Mouse (Mus musculus) ES-E14 (cell line): ENCODE measurements around the gene Gm49486. TPM values are rescaled to one million over a fixed set of nuclear protein-coding genes. Genes with fewer than 3 reads are reported as not detected.

ENCODE experiments used
- DNase-seq: peaks from one replicate; pipeline ENCODE4 v3.0.0-alpha.2; 2013; ENCODE audit warnings: low read depth, low spot score
- H3K27ac ChIP-seq: 2 replicates; pipeline ENCODE4 v1.5.1; 2012; ENCODE audit warnings: low read depth, mild to moderate bottlenecking, low read length, moderate library complexity, mixed read lengths; ENCODE audit not compliant: poor library complexity, insufficient read depth, severe bottlenecking
- H3K36me3 ChIP-seq: 2 replicates; pipeline ENCODE4 v1.6.1; 2012; ENCODE audit warnings: mild to moderate bottlenecking, low read length, moderate library complexity, mixed read lengths; ENCODE audit not compliant: control insufficient read depth, poor library complexity, insufficient read depth, severe bottlenecking
- H3K4me1 ChIP-seq, 2 experiments: fragments of 150-350 bp in 1 of 2; sonication (generic) in 1 of 2; 2 replicates each; pipeline ENCODE4 v1.6.1; 2012; ENCODE audit warnings: low read length in 2 of 2, mild to moderate bottlenecking in 1 of 2, mixed read lengths in 1 of 2; ENCODE audit not compliant: control insufficient read depth in 2 of 2, insufficient read depth in 2 of 2, poor library complexity in 1 of 2
- H3K4me3 ChIP-seq, 2 experiments: fragments of 150-350 bp in 1 of 2; sonication (generic) in 1 of 2; 2 replicates each; pipeline ENCODE4 v1.5.1; 2012; ENCODE audit warnings: low read length in 2 of 2, low read depth in 1 of 2, mild to moderate bottlenecking in 1 of 2, mixed read lengths in 1 of 2; ENCODE audit not compliant: insufficient read depth in 1 of 2, poor library complexity in 1 of 2, severe bottlenecking in 1 of 2
- H3K9ac ChIP-seq: 2 replicates; pipeline ENCODE4 v1.6.1; 2012; ENCODE audit warnings: low read depth, mild to moderate bottlenecking, low read length, mixed read lengths; ENCODE audit not compliant: poor library complexity, insufficient read depth, severe bottlenecking
- H3K9me3 ChIP-seq: fragments of 150-350 bp; sonication (generic); 2 replicates; pipeline ENCODE4 v1.6.1; 2012; ENCODE audit warnings: low read depth, mild to moderate bottlenecking, low read length; ENCODE audit not compliant: control insufficient read depth, insufficient read depth
- CHD2 ChIP-seq: IDR thresholded peaks from 2 replicates; pipeline ENCODE4 v1.6.1; 2014; ENCODE audit warnings: mild to moderate bottlenecking, low read depth, low read length, inconsistent platforms
- HCFC1 ChIP-seq: IDR thresholded peaks from 2 replicates; pipeline ENCODE4 v1.6.1; 2012; ENCODE audit warnings: low read length, inconsistent platforms, borderline replicate concordance; ENCODE audit not compliant: insufficient read depth
- MAFK ChIP-seq: IDR thresholded peaks from 2 replicates; pipeline ENCODE4 v1.6.1; 2014; ENCODE audit warnings: mild to moderate bottlenecking, low read depth, low read length, inconsistent platforms; ENCODE audit not compliant: insufficient read depth
- ZC3H11A ChIP-seq: IDR thresholded peaks from 2 replicates; pipeline ENCODE4 v1.6.1; 2012; ENCODE audit warnings: low read depth, mild to moderate bottlenecking, inconsistent platforms, low read length, borderline replicate concordance
- ZNF384 ChIP-seq: IDR thresholded peaks from 2 replicates; pipeline ENCODE4 v1.6.1; 2012; ENCODE audit warnings: low read depth, low read length, inconsistent platforms
- in situ Hi-C, 2 experiments: fragments of 600-800 bp; cut with MboI; formaldehyde crosslinking; loops; one replicate each; pipeline ENCODE4 v1.15.1; 2025; ENCODE audit warnings: low sequenced_read_pairs in 2 of 2, inconsistent platforms in 1 of 2; ENCODE audit not compliant: unreplicated experiment in 2 of 2
- total RNA-seq: library from RNA; depleted of rRNA; stranded (reverse); fragments of 300-350 nt; gene quantifications from 2 replicates; pipeline ENCODE4 v1.2.3, GENCODE M21; 2012

Gm49486 gene
- total RNA-seq, 1 experiment = 0.36 TPM

DNA sequence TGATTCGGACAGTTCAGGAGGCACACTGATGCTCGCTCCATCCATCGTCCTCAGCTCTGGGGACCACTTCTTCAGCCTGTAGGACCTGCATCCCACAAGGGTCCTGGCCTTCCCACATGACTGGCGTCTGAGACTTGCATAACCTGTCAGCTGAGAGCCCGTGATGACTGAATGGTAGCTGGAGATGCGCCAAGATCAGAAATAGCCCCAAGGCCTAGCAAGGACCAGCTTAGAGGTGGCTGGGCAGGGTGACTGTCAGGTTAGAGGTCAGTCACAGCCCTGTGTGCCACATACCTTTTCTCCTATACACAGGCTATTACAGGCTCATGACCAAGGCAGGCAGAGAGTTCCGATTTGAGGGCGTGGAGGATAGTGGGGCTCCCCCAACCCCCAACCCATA lies 33.7 kb upstream of the Gm49486 start:
- TF ChIP-seq ZNF384 (no peak), HCFC1 (no peak), CHD2 (no peak), MAFK (no peak), ZC3H11A (no peak)
- in situ Hi-C loops = no loop called here
- Histone ChIP-seq H3K9me3 (no peaks in the 10 kb centered on the region), H3K27ac (no peak overlapping the region), H3K9ac (no peak overlapping the region), H3K4me1 (peaks cover 0 to 5% of the 10 kb centered on the region in 2 experiments; a peak in 2 of 4 replicates), H3K36me3 (no peaks in the 10 kb centered on the region), H3K4me3 (no peak overlapping the region)
- DNase-seq = no peak

DNA sequence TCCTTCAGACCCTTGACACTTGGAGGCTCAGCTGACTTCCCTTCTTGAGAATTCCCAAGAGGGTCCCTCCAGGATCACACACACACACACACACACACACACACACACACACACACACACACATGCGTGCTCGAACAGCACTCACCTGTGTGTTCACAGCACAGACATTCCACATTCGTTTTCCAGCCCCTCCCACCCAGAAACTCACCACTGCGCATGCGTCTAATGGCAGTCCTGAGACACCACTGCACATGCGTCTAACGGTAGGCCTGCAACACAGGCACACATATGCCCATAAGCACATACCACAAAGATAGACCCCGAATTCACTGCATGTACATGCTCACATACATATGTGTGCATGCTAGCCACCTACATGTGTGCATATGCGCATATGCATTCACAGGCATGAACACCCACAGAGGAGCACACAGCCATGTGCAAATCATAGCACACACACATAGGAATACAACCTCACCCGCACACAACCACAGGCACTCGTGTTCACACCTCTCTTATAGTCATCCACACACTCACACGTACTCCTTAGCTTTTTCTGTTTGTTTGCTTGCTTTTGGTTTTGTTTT lies 29.7 kb upstream of the Gm49486 start:
- Histone ChIP-seq H3K9me3 (no peaks in the 10 kb centered on the region), H3K27ac (no peak overlapping the region; the same call in 1 of the 2 replicates), H3K36me3 (no peaks in the 10 kb centered on the region), H3K9ac (no peak overlapping the region), H3K4me1 (peaks cover 0 to 5% of the 10 kb centered on the region in 2 experiments; a peak in 1 of 4 replicates), H3K4me3 (no peak overlapping the region)
- no peak for TF ChIP-seq ZNF384
- TF ChIP-seq HCFC1 = no peak
- no peak for TF ChIP-seq MAFK
- no peak for TF ChIP-seq CHD2
- no peak for TF ChIP-seq ZC3H11A
- in situ Hi-C loops = no loop called here
- no peak for DNase-seq

DNA sequence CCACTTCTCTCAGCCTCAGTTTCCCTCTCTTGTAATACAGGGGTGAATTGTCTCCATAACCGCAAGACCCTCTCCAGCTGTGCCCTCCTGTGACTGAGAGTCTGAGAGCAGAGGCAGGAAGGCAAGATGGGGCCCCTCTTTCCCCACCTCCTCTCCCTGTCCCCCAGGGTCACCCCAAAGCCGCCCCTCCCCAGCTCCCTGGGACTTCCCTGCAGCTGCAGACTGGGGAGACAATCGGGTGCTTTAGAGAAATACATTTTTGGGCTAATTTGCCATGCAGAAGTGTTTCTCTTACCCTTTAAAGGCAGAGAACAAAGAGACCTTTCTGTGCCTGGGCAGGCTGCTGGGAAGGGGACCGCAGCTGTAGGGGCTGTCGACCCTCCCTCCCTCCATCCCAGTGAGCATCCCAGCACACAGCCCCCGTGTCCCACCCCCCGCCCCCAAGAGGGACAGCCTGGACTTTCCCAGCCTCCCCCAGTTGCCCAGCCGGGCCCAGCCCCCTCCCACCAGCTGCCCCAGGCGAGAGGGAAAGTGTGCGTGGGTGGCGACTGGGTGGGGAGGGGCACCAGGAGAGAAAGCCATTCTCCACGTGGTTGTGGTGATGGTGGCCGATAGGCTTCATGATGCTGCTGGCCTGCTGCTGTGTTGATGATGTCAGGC lies 27.6 kb upstream of the Gm49486 start:
- in situ Hi-C loops = no loop called here
- DNase-seq = no peak
- Histone ChIP-seq H3K4me3 (no peak overlapping the region), H3K36me3 (no peaks in the 10 kb centered on the region), H3K27ac (no peak overlapping the region), H3K9ac (no peak overlapping the region), H3K4me1 (peaks cover 0 to 5% of the 10 kb centered on the region in 2 experiments; a peak in 1 of 4 replicates), H3K9me3 (no peaks in the 10 kb centered on the region)
- no peak for TF ChIP-seq CHD2
- no peak for TF ChIP-seq ZNF384
- TF ChIP-seq ZC3H11A = no peak
- no peak for TF ChIP-seq HCFC1
- TF ChIP-seq MAFK = no peak

DNA sequence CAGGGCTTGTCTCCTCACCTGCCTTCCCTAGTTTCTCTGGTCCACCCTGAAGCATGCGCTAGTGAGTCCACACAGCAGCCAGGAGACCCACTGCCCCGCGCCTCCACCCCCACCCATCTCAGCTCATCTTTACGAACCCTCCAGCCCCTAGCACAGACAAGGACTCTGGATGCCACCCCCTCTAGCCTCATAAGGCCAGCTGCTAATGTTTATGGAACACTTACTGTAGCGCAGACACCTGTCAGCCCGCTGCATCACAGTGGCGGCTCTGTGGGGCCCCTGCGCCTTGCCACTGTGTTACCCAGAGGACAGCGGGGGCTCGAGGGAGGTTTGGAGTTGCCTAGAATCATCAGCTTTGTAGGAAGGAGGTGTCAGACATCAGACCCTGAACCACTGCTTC lies 26.6 kb upstream of the Gm49486 start:
- in situ Hi-C loops = no loop called here
- Histone ChIP-seq H3K9ac (no peak overlapping the region), H3K27ac (no peak overlapping the region), H3K4me1 (peaks cover 0 to 10% of the 10 kb centered on the region in 2 experiments; a peak in 1 of 4 replicates), H3K36me3 (no peaks in the 10 kb centered on the region), H3K4me3 (peak overlapping the region in 1 of 2 experiments; percentile 9; a peak in 1 of 4 replicates), H3K9me3 (no peaks in the 10 kb centered on the region)
- DNase-seq = no peak
- no peak for TF ChIP-seq ZC3H11A
- TF ChIP-seq CHD2 = no peak
- no peak for TF ChIP-seq ZNF384
- no peak for TF ChIP-seq MAFK
- no peak for TF ChIP-seq HCFC1
